Mouse (Mus musculus) heart, embryonic 11.5 days (tissue): ENCODE measurements around the gene Ttf1. TPM values are rescaled to one million over a fixed set of nuclear protein-coding genes. Genes with fewer than 3 reads are reported as not detected.
"Not testable (repeated sequence)": the region's sequence is repeated elsewhere in the genome, so short reads cannot be mapped to it uniquely, and the experiment has no call there.

Experiments used
- ATAC-seq: fragments of 200-750 bp; cut with Nextera tagmentation; replicated peaks from 2 replicates; pipeline ENCODE4 v1.8.0; 2017; ENCODE audit warnings: moderate library complexity; ENCODE audit not compliant: insufficient number of reproducible peaks, low FRiP score, low TSS enrichment
- H3K27ac ChIP-seq: fragments of 300-500 bp; sonication (generic); 2 replicates; pipeline ENCODE4 v1.5.1; 2014; ENCODE audit warnings: mild to moderate bottlenecking, low read depth, low read length
- H3K27me3 ChIP-seq: fragments of 300-500 bp; sonication (generic); 2 replicates; pipeline ENCODE4 v1.6.1; 2014; ENCODE audit warnings: mild to moderate bottlenecking, low read length, mixed read lengths; ENCODE audit not compliant: control insufficient read depth, insufficient read depth
- H3K36me3 ChIP-seq: fragments of 300-500 bp; sonication (generic); 2 replicates; pipeline ENCODE4 v1.6.1; 2014; ENCODE audit warnings: mild to moderate bottlenecking, low read length, moderate library complexity, mixed read lengths; ENCODE audit not compliant: control insufficient read depth, insufficient read depth
- H3K4me1 ChIP-seq: fragments of 300-500 bp; sonication (generic); 2 replicates; pipeline ENCODE4 v1.6.1; 2014; ENCODE audit warnings: low read length; ENCODE audit not compliant: control insufficient read depth, insufficient read depth
- H3K4me2 ChIP-seq: fragments of 300-500 bp; sonication (generic); 2 replicates; pipeline ENCODE4 v1.6.1; 2014; ENCODE audit warnings: mild to moderate bottlenecking, moderate library complexity
- H3K4me3 ChIP-seq: fragments of 300-500 bp; sonication (generic); 2 replicates; pipeline ENCODE4 v1.5.1; 2014; ENCODE audit warnings: low read depth, low read length
- H3K9ac ChIP-seq: fragments of 300-500 bp; sonication (generic); 2 replicates; pipeline ENCODE4 v1.6.1; 2014; ENCODE audit warnings: mild to moderate bottlenecking, low read depth, low read length, moderate library complexity
- H3K9me3 ChIP-seq: fragments of 300-500 bp; sonication (generic); replicated peaks from 2 replicates; pipeline ENCODE4 v1.6.1; 2016; ENCODE audit warnings: low read length; ENCODE audit not compliant: control insufficient read depth
- WGBS: fragments of 180-500 bp; shearing (Covaris S2); extraction: QIAGEN DNeasy Blood & Tissue Kit; methylation state at CpG from one replicate; pipeline ENCODE4 v1.1.7; 2014; ENCODE audit not compliant: insufficient replicate concordance; 5-methylcytosine and 5-hydroxymethylcytosine counted together
- polyA plus RNA-seq: library from polyadenylated mRNA; unstranded; fragments of >200 nt; fragmentation: Nextera tagmentation; extraction: Ambion mirVana; gene quantifications from 2 replicates; pipeline ENCODE4 v1.2.1, GENCODE M21; 2014

The Ttf1 gene
- polyA plus RNA-seq, 1 experiment from 2014 or later: 6.1 TPM

GRCm38 (mm10) chr2:29075331-29076070, 15.4 kb downstream of the Ttf1 start:
- H3K27me3 ChIP-seq: no peaks in the 10 kb centered on the region
- peak overlapping the region; percentile 50; the same call in 1 of the 2 replicates for H3K27ac ChIP-seq
- H3K4me3 ChIP-seq: no peak overlapping the region
- WGBS: 80% methylated on average over 11 of the region's 11 CpGs
- ATAC-seq: no peak
- peaks cover 31% of the 10 kb centered on the region for H3K36me3 ChIP-seq
- no peak overlapping the region for H3K9ac ChIP-seq
- no peaks in the 10 kb centered on the region for H3K9me3 ChIP-seq
- no peak overlapping the region for H3K4me2 ChIP-seq
- H3K4me1 ChIP-seq: peaks cover 4% of the 10 kb centered on the region; the same call in 1 of the 2 replicates

GRCm38 (mm10) chr2:29076226-29076625, 16.2 kb downstream of the Ttf1 start:
- Histone ChIP-seq H3K36me3 (peaks cover 31% of the 10 kb centered on the region), H3K9me3 (no peaks in the 10 kb centered on the region), H3K4me2 (no peak overlapping the region), H3K4me3 (no peak overlapping the region), H3K4me1 (peaks cover 4% of the 10 kb centered on the region; the same call in 1 of the 2 replicates), H3K27me3 (no peaks in the 10 kb centered on the region), H3K27ac (no peak overlapping the region), H3K9ac (no peak overlapping the region)
- WGBS: 68% methylated on average over 2 of the region's 2 CpGs
- no peak for ATAC-seq

GRCm38 (mm10) chr2:29081965-29082364, 21.9 kb downstream of the Ttf1 start:
- H3K9ac ChIP-seq: no peak overlapping the region
- H3K9me3 ChIP-seq: no peaks in the 10 kb centered on the region
- no peaks in the 10 kb centered on the region for H3K4me1 ChIP-seq
- H3K27me3 ChIP-seq: no peaks in the 10 kb centered on the region
- no peak overlapping the region for H3K4me3 ChIP-seq
- no peak overlapping the region for H3K27ac ChIP-seq
- no peak for ATAC-seq
- peaks cover 41% of the 10 kb centered on the region for H3K36me3 ChIP-seq
- 69% methylated on average over 3 of the region's 3 CpGs for WGBS
- H3K4me2 ChIP-seq: no peak overlapping the region

- Histone ChIP-seq H3K4me3 (no peak overlapping the region), H3K27me3 (no peaks in the 10 kb centered on the region), H3K9ac (no peak overlapping the region), H3K4me1 (no peaks in the 10 kb centered on the region), H3K36me3 (peaks cover 29% of the 10 kb centered on the region), H3K27ac (no peak overlapping the region), H3K4me2 (no peak overlapping the region), H3K9me3 (no peaks in the 10 kb centered on the region)
- ATAC-seq: no peak
- WGBS: 93% methylated on average over 7 of the region's 7 CpGs
Observed at GRCm38 (mm10) chr2:29086026-29086425, 26.0 kb downstream of the Ttf1 start.

GRCm38 (mm10) chr2:29089276-29089675, 29.2 kb downstream of the Ttf1 start:
- not testable (repeated sequence) for H3K4me2 ChIP-seq, H3K27me3 ChIP-seq, H3K4me1 ChIP-seq, H3K27ac ChIP-seq, ATAC-seq, H3K4me3 ChIP-seq, H3K9ac ChIP-seq, H3K9me3 ChIP-seq
- H3K36me3 ChIP-seq: peaks cover 14% of the 10 kb centered on the region
- WGBS: 95% methylated on average over 6 of the region's 6 CpGs

- H3K36me3 ChIP-seq: no peaks in the 10 kb centered on the region
- H3K4me1 ChIP-seq: no peaks in the 10 kb centered on the region
- no peak for ATAC-seq
- no peaks in the 10 kb centered on the region for H3K27me3 ChIP-seq
- no peak overlapping the region for H3K4me2 ChIP-seq
- no peak overlapping the region for H3K27ac ChIP-seq
- H3K9ac ChIP-seq: no peak overlapping the region
- 85% methylated on average over 8 of the region's 8 CpGs for WGBS
- H3K9me3 ChIP-seq: no peaks in the 10 kb centered on the region
- no peak overlapping the region for H3K4me3 ChIP-seq
Observed at GRCm38 (mm10) chr2:29095674-29096073, 35.6 kb downstream of the Ttf1 start.

- WGBS: 63% methylated on average over 4 of the region's 4 CpGs
- H3K36me3 ChIP-seq: no peaks in the 10 kb centered on the region
- no peaks in the 10 kb centered on the region for H3K4me1 ChIP-seq
- H3K27ac ChIP-seq: no peak overlapping the region
- no peak overlapping the region for H3K4me3 ChIP-seq
- H3K9ac ChIP-seq: no peak overlapping the region
- no peaks in the 10 kb centered on the region for H3K27me3 ChIP-seq
- no peak overlapping the region for H3K4me2 ChIP-seq
- no peak for ATAC-seq
- no peaks in the 10 kb centered on the region for H3K9me3 ChIP-seq
Observed at GRCm38 (mm10) chr2:29096751-29097150, 36.7 kb downstream of the Ttf1 start.

GRCm38 (mm10) chr2:29097465-29097864, 37.4 kb downstream of the Ttf1 start:
- ATAC-seq: no peak
- H3K27me3 ChIP-seq: no peaks in the 10 kb centered on the region
- no peak overlapping the region for H3K27ac ChIP-seq
- no peak overlapping the region for H3K9ac ChIP-seq
- H3K9me3 ChIP-seq: no peaks in the 10 kb centered on the region
- H3K4me3 ChIP-seq: no peak overlapping the region
- no peaks in the 10 kb centered on the region for H3K4me1 ChIP-seq
- H3K4me2 ChIP-seq: no peak overlapping the region
- no peaks in the 10 kb centered on the region for H3K36me3 ChIP-seq
- 64% methylated on average over 3 of the region's 3 CpGs for WGBS

- not testable (repeated sequence) for H3K9ac ChIP-seq, H3K4me2 ChIP-seq, H3K36me3 ChIP-seq, H3K4me1 ChIP-seq, H3K27ac ChIP-seq, H3K4me3 ChIP-seq, H3K27me3 ChIP-seq, ATAC-seq, H3K9me3 ChIP-seq
- 88% methylated on average over 4 of the region's 5 CpGs for WGBS
Observed at GRCm38 (mm10) chr2:29097955-29098354, 37.9 kb downstream of the Ttf1 start.
